Mouse (Mus musculus): Measurements from ENCODE around the gene Slc22a23. TPM values are rescaled to one million over a fixed set of nuclear protein-coding genes. Genes with fewer than 3 reads are reported as not detected.

Slc22a23 gene
- polyA plus RNA-seq, 2 experiments: 6.4 to 16.6 TPM

DNA sequence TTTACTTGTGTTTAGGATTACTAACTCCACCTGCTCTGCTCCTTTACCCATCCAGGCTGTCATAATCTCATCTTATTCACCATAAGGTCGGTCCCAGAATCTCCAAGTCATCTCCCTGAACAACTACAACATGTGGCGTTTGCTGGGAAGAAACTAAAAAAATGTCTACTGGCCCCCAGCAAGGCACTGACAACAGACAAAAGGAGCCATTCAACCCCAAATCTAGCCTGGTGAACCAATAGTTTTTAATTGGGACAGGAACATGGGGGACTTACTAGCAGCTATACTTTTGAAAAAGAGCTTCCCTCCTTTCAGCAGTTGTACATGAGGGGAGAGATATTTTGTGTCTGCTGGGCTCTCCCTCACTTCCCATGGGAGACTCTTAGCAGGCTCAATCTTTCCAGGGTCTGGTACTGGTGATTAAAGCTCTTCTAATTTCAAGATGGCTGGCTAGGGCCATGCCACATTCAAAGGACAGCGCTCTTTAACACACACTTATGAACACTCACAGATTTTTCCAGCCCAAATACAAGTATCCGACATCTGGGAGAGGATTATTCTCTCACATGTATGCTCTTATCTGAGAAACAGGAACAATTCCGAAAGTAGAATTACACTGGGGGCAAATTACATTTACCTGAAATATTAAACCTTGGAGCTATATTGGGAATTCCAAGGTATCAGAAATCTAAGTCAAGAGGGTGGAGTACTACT lies 195.4 kb downstream of the Slc22a23 start:
- Histone ChIP-seq H3K36me3 (ENCODE audit: control insufficient read depth, insufficient read depth, low read length) (no peaks in the 10 kb centered on the region), H3K27ac (replicated peaks; ENCODE audit: low read depth, low read length) (peak overlapping the region; percentile 74), H3K27me3 (ENCODE audit: control insufficient read depth, insufficient read depth, low read length) (no peaks in the 10 kb centered on the region), H3K4me2 (replicated peaks; ENCODE audit: low read depth, low read length, severe bottlenecking) (peak overlapping the region; percentile 62), H3K9me3 (ENCODE audit: control insufficient read depth, low read length) (no peaks in the 10 kb centered on the region), H3K4me1 (ENCODE audit: control insufficient read depth, insufficient read depth, low read length) (peaks cover 27% of the 10 kb centered on the region), H3K4me3 (replicated peaks; ENCODE audit: low read length) (peak overlapping the region; percentile 47), H3K9ac (ENCODE audit: low read depth, low read length, severe bottlenecking) (peak overlapping the region; percentile 62; the same call in 1 of the 2 replicates)
- ATAC-seq (ENCODE audit: low FRiP score, low read depth) (no peak), DNase-seq (ENCODE audit: low spot score) (no peak)
- 52% methylated on average over 5 of the region's 5 CpGs for WGBS
- no peak for TF ChIP-seq POLR2A (IDR thresholded peaks at IDR 0.05; ENCODE audit: borderline replicate concordance, extremely low read depth, insufficient read depth, insufficient read length)

DNA sequence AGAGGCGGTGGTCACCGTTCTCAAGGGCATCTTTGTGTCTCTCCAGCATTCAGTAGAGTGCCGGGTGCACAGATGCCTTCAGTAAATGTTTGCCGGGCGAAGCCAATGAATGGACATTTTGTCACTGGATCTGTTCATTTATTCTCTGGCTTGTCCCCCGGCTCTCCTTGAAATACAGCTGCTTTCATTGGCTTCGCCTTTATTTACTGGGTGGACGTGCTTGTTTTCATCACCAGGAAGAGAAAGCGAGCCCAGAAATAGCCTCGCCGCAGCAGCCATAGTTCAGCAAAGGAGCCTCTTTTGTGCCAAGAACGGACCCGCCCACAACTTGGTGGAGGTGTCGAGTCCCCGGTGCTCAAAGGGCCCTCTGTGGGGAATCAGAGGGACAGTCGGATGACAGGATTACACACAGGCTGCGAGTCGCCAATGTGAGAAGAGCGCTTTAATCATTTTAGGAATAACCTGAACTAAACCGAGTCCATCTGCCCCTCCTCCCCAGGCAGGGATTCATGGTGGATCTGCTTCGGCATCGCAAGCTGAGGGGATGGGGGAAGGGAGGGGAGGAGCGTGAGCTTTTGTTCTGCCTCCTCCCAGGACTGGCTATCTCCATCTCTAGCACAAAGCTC lies 196.1 kb downstream of the Slc22a23 start:
- Histone ChIP-seq H3K4me3 (replicated peaks; ENCODE audit: low read length) (peak overlapping the region; percentile 47), H3K27ac (replicated peaks; ENCODE audit: low read depth, low read length) (peak overlapping the region; percentile 74), H3K9me3 (ENCODE audit: control insufficient read depth, low read length) (no peaks in the 10 kb centered on the region), H3K4me1 (ENCODE audit: control insufficient read depth, insufficient read depth, low read length) (peaks cover 24% of the 10 kb centered on the region), H3K9ac (ENCODE audit: low read depth, low read length, severe bottlenecking) (peak overlapping the region; percentile 62), H3K4me2 (replicated peaks; ENCODE audit: low read depth, low read length, severe bottlenecking) (peak overlapping the region; percentile 62), H3K36me3 (ENCODE audit: control insufficient read depth, insufficient read depth, low read length) (no peaks in the 10 kb centered on the region), H3K27me3 (ENCODE audit: control insufficient read depth, insufficient read depth, low read length) (no peaks in the 10 kb centered on the region)
- peak; percentile 85 for ATAC-seq (ENCODE audit: low FRiP score, low read depth)
- WGBS: 5% methylated on average over 23 of the region's 23 CpGs
- DNase-seq (ENCODE audit: low spot score): peak; percentile 67
- TF ChIP-seq POLR2A (IDR thresholded peaks at IDR 0.05; ENCODE audit: borderline replicate concordance, extremely low read depth, insufficient read depth, insufficient read length): peak; percentile 50; the same call in 1 of the 2 replicates

DNA sequence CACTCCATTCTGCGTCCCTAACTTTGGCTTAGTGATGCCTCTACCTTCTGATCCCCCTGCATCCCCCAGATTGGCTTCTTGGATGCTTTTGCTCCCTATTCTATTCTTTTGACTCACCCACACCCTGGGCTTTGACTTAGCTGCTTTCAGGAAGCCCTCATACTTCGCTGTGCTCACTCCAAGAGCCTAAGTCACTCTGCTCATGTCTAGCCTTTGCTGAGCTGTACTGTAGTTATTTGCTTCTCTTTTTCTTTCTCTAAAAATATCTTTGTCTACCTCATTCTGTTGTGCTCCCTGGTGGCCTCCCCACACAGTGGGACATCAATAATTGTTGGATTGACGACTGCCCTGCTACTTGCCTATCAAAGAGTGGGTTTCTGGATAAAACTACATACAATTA lies 196.8 kb downstream of the Slc22a23 start:
- Histone ChIP-seq H3K4me3 (replicated peaks; ENCODE audit: low read length) (no peak overlapping the region), H3K9me3 (ENCODE audit: control insufficient read depth, low read length) (no peaks in the 10 kb centered on the region), H3K36me3 (ENCODE audit: control insufficient read depth, insufficient read depth, low read length) (no peaks in the 10 kb centered on the region), H3K27ac (replicated peaks; ENCODE audit: low read depth, low read length) (peak overlapping the region; percentile 3), H3K4me1 (ENCODE audit: control insufficient read depth, insufficient read depth, low read length) (peaks cover 24% of the 10 kb centered on the region), H3K27me3 (ENCODE audit: control insufficient read depth, insufficient read depth, low read length) (no peaks in the 10 kb centered on the region), H3K4me2 (replicated peaks; ENCODE audit: low read depth, low read length, severe bottlenecking) (peak overlapping the region; percentile 62; the same call in 1 of the 2 replicates), H3K9ac (ENCODE audit: low read depth, low read length, severe bottlenecking) (no peak overlapping the region)
- no peak for TF ChIP-seq POLR2A (IDR thresholded peaks at IDR 0.05; ENCODE audit: borderline replicate concordance, extremely low read depth, insufficient read depth, insufficient read length)
- no peak for ATAC-seq (ENCODE audit: low FRiP score, low read depth)
- 86% methylated on average over 3 of the region's 3 CpGs for WGBS
- DNase-seq (ENCODE audit: low spot score): no peak

DNA sequence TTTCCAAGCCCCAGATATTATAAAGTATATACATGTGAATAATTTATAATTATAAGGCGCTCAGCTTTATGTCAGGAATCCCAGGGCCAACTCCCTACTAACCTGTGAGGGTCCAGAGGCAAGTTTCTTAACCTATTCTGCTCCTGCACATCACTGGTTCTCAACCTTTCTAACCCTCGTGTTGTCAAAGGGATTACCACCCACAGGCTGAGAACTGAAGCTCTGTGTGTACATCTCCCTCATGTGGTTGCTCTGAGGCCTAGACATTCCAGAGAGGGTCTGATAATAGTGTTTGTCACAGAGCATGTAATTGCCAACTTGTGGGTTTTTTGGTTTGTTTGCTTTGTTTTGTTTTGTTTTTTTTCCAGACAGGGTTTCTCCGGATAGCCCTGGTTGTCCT lies 198.1 kb downstream of the Slc22a23 start:
- H3K4me2 ChIP-seq (replicated peaks; ENCODE audit: low read depth, low read length, severe bottlenecking): no peak overlapping the region
- no peaks in the 10 kb centered on the region for H3K27me3 ChIP-seq (ENCODE audit: control insufficient read depth, insufficient read depth, low read length)
- 69% methylated on average over 3 of the region's 3 CpGs for WGBS
- H3K36me3 ChIP-seq (ENCODE audit: control insufficient read depth, insufficient read depth, low read length): no peaks in the 10 kb centered on the region
- ATAC-seq (ENCODE audit: low FRiP score, low read depth) (no peak), DNase-seq (ENCODE audit: low spot score) (no peak)
- H3K27ac ChIP-seq (replicated peaks; ENCODE audit: low read depth, low read length): no peak overlapping the region
- no peaks in the 10 kb centered on the region for H3K9me3 ChIP-seq (ENCODE audit: control insufficient read depth, low read length)
- no peak overlapping the region for H3K9ac ChIP-seq (ENCODE audit: low read depth, low read length, severe bottlenecking)
- H3K4me1 ChIP-seq (ENCODE audit: control insufficient read depth, insufficient read depth, low read length): peaks cover 24% of the 10 kb centered on the region
- no peak for TF ChIP-seq POLR2A (IDR thresholded peaks at IDR 0.05; ENCODE audit: borderline replicate concordance, extremely low read depth, insufficient read depth, insufficient read length)
- no peak overlapping the region for H3K4me3 ChIP-seq (replicated peaks; ENCODE audit: low read length)

DNA sequence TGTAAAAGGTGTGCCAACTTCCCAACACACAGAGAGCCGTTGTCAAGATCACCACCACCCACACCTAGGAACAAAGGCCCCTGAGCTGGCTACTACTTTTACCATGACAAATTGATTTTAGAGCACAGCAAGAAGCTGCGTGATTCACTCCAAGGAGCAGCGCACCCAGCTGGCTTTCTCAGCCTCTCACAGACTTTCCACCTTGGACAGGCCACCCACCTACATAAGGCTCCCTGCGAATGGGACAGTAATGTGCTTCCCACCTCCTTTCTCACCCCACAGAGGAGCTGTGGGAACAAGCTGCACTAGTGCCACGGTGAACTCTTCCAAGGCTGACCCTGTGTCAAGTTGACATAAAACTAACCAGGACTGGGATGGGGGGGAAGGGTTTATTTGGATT lies 201.6 kb downstream of the Slc22a23 start:
- H3K4me3 ChIP-seq (replicated peaks; ENCODE audit: low read length): no peak overlapping the region
- no peak overlapping the region for H3K9ac ChIP-seq (ENCODE audit: low read depth, low read length, severe bottlenecking)
- peaks cover 3% of the 10 kb centered on the region; the same call in 1 of the 2 replicates for H3K4me1 ChIP-seq (ENCODE audit: control insufficient read depth, insufficient read depth, low read length)
- 62% methylated on average over 5 of the region's 5 CpGs for WGBS
- no peaks in the 10 kb centered on the region for H3K36me3 ChIP-seq (ENCODE audit: control insufficient read depth, insufficient read depth, low read length)
- H3K27ac ChIP-seq (replicated peaks; ENCODE audit: low read depth, low read length): no peak overlapping the region
- ATAC-seq (ENCODE audit: low FRiP score, low read depth): no peak
- no peak for TF ChIP-seq POLR2A (IDR thresholded peaks at IDR 0.05; ENCODE audit: borderline replicate concordance, extremely low read depth, insufficient read depth, insufficient read length)
- no peaks in the 10 kb centered on the region for H3K27me3 ChIP-seq (ENCODE audit: control insufficient read depth, insufficient read depth, low read length)
- DNase-seq (ENCODE audit: low spot score): no peak
- H3K9me3 ChIP-seq (ENCODE audit: control insufficient read depth, low read length): no peaks in the 10 kb centered on the region
- no peak overlapping the region for H3K4me2 ChIP-seq (replicated peaks; ENCODE audit: low read depth, low read length, severe bottlenecking)
